Mouse (Mus musculus): Measurements from ENCODE around the gene Rpp25l. TPM values are rescaled to one million over a fixed set of nuclear protein-coding genes. Genes with fewer than 3 reads are reported as not detected.

The Rpp25l gene
- total RNA-seq (2021), result 10 to 100 TPM; 46.9 to 48.3 TPM
- long read RNA-seq, experiment 1, transcript Rpp25l-201 (2 exons, 856 nt), result major isoform, 27 of 29 reads
- long read RNA-seq, experiment 1, partial matches to known transcripts, result 2 of 29 reads
- long read RNA-seq, experiment 1, other reads (novel, unspliced or antisense), result 0 of 29 reads
- long read RNA-seq, experiment 2, transcript Rpp25l-201 (2 exons, 856 nt), result major isoform, 24 of 26 reads
- long read RNA-seq, experiment 2, partial matches to known transcripts, result 2 of 26 reads
- long read RNA-seq, experiment 2, other reads (novel, unspliced or antisense), result 0 of 26 reads

- DNase-seq (ENCODE audit: low spot score), result peak; percentile 78
Measured at GRCm38 (mm10) chr4:41713197-41714067, at the start of gene Rpp25l. TSS of gene Rpp25l (minus strand) at chr4:41713534.

GRCm38 (mm10) chr4:41762688-41763114, 49.4 kb upstream of the Rpp25l start:
- DNase-seq (ENCODE audit: low spot score), result peak; percentile 76

- DNase-seq (ENCODE audit: low spot score), result no peak
Measured at GRCm38 (mm10) chr4:41762099-41762687, 48.9 kb upstream of the Rpp25l start.

GRCm38 (mm10) chr4:41761680-41762079, 48.3 kb upstream of the Rpp25l start:
- no peak for DNase-seq (ENCODE audit: low spot score)

- DNase-seq (ENCODE audit: low spot score), result no peak
Measured at GRCm38 (mm10) chr4:41760911-41761310, 47.6 kb upstream of the Rpp25l start.

- peak; percentile 96 for DNase-seq (ENCODE audit: low spot score)
Measured at GRCm38 (mm10) chr4:41760288-41760721, 47.0 kb upstream of the Rpp25l start.

GRCm38 (mm10) chr4:41759656-41760287, 46.4 kb upstream of the Rpp25l start:
- DNase-seq (ENCODE audit: low spot score), result no peak

- no peak for DNase-seq (ENCODE audit: low spot score)
Measured at GRCm38 (mm10) chr4:41759206-41759605, 45.9 kb upstream of the Rpp25l start.

GRCm38 (mm10) chr4:41758701-41759100, 45.4 kb upstream of the Rpp25l start:
- DNase-seq (ENCODE audit: low spot score), result no peak

- DNase-seq (ENCODE audit: low spot score), result no peak
Measured at GRCm38 (mm10) chr4:41758021-41758420, 44.7 kb upstream of the Rpp25l start.

- no peak for DNase-seq (ENCODE audit: low spot score)
Measured at GRCm38 (mm10) chr4:41757321-41757720, 44.0 kb upstream of the Rpp25l start.

GRCm38 (mm10) chr4:41756440-41756839, 43.1 kb upstream of the Rpp25l start:
- no peak for DNase-seq (ENCODE audit: low spot score)

- DNase-seq (ENCODE audit: low spot score), result peak; percentile 82
Measured at GRCm38 (mm10) chr4:41755338-41756305, 42.3 kb upstream of the Rpp25l start, which contains the start of gene Sigmar1. TSS of gene Sigmar1 (minus strand) at chr4:41756157.

- DNase-seq (ENCODE audit: low spot score), result peak; percentile 75
Measured at GRCm38 (mm10) chr4:41754797-41755337, 41.5 kb upstream of the Rpp25l start, which contains the start of gene Galt. TSS of gene Galt (plus strand) at chr4:41755228.

GRCm38 (mm10) chr4:41745021-41745420, 31.7 kb upstream of the Rpp25l start:
- DNase-seq (ENCODE audit: low spot score), result no peak

- no peak for DNase-seq (ENCODE audit: low spot score)
Measured at GRCm38 (mm10) chr4:41744131-41744530, 30.8 kb upstream of the Rpp25l start.

- DNase-seq (ENCODE audit: low spot score), result peak; percentile 94
Measured at GRCm38 (mm10) chr4:41741158-41741560, 27.8 kb upstream of the Rpp25l start.

GRCm38 (mm10) chr4:41740380-41741157, 27.2 kb upstream of the Rpp25l start:
- peak; percentile 50 for DNase-seq (ENCODE audit: low spot score)

- DNase-seq (ENCODE audit: low spot score), result no peak
Measured at GRCm38 (mm10) chr4:41739260-41739659, 25.9 kb upstream of the Rpp25l start.
